Mouse (Mus musculus) cerebellum, adult 11 months (tissue): Measurements from ENCODE around the gene Sucnr1.
"Not testable (repeated sequence)": the region's sequence is repeated elsewhere in the genome, so short reads cannot be mapped to it uniquely, and the experiment has no call there.

Source experiments
- DNase-seq: peaks from one replicate; pipeline ENCODE4 v3.0.0; 2022

Gene Sucnr1

GRCm38 (mm10) chr3:60081648-60082047 lies at the start of gene Sucnr1:
Gene Sucnr1, plus strand, starts transcription at chr3:60081869.
- DNase-seq = no peak

- DNase-seq = no peak
These were observed 35.3 kb upstream of the Sucnr1 start for GRCm38 (mm10) chr3:60046221-60046913.

- no peak for DNase-seq
These were observed 28.3 kb upstream of the Sucnr1 start for GRCm38 (mm10) chr3:60053231-60053927.

GRCm38 (mm10) chr3:60053931-60054330 lies 27.7 kb upstream of the Sucnr1 start:
- DNase-seq = no peak

GRCm38 (mm10) chr3:60056451-60056850 lies 25.2 kb upstream of the Sucnr1 start:
- no peak for DNase-seq

GRCm38 (mm10) chr3:60057070-60057808 lies 24.4 kb upstream of the Sucnr1 start:
- peak; percentile 21 for DNase-seq

GRCm38 (mm10) chr3:60057809-60058082 lies 23.9 kb upstream of the Sucnr1 start:
- no peak for DNase-seq

GRCm38 (mm10) chr3:60078883-60079415 lies 2.7 kb upstream of the Sucnr1 start:
- no peak for DNase-seq

- DNase-seq = no peak
These were observed 1.1 kb upstream of the Sucnr1 start for GRCm38 (mm10) chr3:60080572-60080971.

GRCm38 (mm10) chr3:60082746-60083145 lies 1.1 kb downstream of the Sucnr1 start:
- no peak for DNase-seq

GRCm38 (mm10) chr3:60085729-60086128 lies 4.1 kb downstream of the Sucnr1 start:
- no peak for DNase-seq

GRCm38 (mm10) chr3:60091321-60091720 lies 9.7 kb downstream of the Sucnr1 start:
- no peak for DNase-seq

- no peak for DNase-seq
These were observed 12.9 kb downstream of the Sucnr1 start for GRCm38 (mm10) chr3:60094386-60095156.

- no peak for DNase-seq
These were observed 15.3 kb downstream of the Sucnr1 start for GRCm38 (mm10) chr3:60096941-60097340.

GRCm38 (mm10) chr3:60097485-60097884 lies 15.8 kb downstream of the Sucnr1 start:
- DNase-seq = no peak

GRCm38 (mm10) chr3:60098521-60098920 lies 16.9 kb downstream of the Sucnr1 start:
- DNase-seq = no peak

- DNase-seq = no peak
These were observed 22.9 kb downstream of the Sucnr1 start for GRCm38 (mm10) chr3:60104462-60105109.

GRCm38 (mm10) chr3:60106446-60106845 lies 24.8 kb downstream of the Sucnr1 start:
- DNase-seq = not testable (repeated sequence)

- DNase-seq = no peak
These were observed 26.1 kb downstream of the Sucnr1 start for GRCm38 (mm10) chr3:60107736-60108135.

GRCm38 (mm10) chr3:60108815-60109214 lies 27.1 kb downstream of the Sucnr1 start:
- no peak for DNase-seq

GRCm38 (mm10) chr3:60111135-60111710 lies 29.6 kb downstream of the Sucnr1 start:
- DNase-seq = no peak
